Mouse (Mus musculus): ENCODE data around the gene Med31. TPM values are rescaled to one million over a fixed set of nuclear protein-coding genes. Genes with fewer than 3 reads are reported as not detected.

Gene Med31
- 8.6 TPM for polyA plus RNA-seq (2014; fragmentation: Illumina TruSeq; extraction: RNeasy Lipid Tissue Mini Kit (QIAGEN cat#74804); ENCODE audit: low read depth, low replicate concordance)

DNA sequence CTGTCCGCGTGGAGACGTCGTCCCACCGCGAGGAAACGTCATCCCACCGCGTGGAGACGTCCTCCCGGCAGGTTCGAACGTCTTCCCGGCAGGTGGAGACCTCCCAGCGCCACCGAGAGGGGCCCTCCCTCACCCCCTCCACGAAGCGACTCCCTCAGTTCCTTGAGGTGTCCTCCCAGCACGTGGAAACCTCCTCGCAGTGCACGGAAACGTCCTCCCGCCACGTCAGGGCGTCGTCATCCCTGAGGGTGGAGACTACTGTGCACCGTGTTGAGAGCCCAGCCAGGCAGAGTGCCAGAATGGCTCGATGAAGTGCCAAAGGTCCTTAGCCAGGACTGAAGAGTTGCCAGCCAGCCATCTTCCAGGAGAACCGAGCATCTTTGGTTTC lies at the start of gene Med31:
Med31 (minus strand) TSS at position 183 of the 388 bp plus-strand sequence.

DNA sequence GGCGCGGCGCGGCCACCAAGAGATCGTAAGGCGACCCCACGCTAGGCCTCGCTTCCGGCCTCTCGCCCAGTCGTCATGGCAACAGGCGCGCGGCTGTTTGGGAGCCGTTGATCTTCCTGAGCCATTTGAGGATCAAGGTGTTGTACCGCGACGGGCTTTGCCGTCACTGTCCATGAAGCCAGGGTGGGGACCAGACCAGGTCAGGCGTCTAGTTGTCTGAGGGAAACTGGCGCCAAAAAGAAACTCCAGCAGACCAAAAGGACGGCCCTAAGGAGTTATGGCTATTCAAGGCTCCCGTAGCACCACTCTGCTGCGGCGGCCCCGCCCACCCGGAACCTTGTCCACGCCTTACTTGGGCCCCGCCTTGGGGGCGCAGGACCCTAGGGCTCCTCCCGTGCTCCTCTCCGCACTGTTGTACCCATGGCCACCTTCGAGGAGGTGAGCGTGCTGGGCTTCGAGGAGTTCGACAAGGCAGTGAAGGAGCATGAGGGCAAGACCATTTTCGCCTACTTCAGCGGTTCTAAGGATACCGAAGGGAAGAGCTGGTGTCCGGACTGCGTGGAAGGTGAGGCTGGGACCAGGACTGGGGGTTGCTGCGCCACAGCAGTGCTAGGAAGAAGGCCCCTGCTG lies 8.1 kb downstream of the Med31 start, which contains the start of the genes 4933427D14Rik and Txndc17:
4933427D14Rik (minus strand) TSS at position 256 of the 630 bp plus-strand sequence.
Txndc17 (plus strand) TSS at position 344 of the 630 bp plus-strand sequence.

DNA sequence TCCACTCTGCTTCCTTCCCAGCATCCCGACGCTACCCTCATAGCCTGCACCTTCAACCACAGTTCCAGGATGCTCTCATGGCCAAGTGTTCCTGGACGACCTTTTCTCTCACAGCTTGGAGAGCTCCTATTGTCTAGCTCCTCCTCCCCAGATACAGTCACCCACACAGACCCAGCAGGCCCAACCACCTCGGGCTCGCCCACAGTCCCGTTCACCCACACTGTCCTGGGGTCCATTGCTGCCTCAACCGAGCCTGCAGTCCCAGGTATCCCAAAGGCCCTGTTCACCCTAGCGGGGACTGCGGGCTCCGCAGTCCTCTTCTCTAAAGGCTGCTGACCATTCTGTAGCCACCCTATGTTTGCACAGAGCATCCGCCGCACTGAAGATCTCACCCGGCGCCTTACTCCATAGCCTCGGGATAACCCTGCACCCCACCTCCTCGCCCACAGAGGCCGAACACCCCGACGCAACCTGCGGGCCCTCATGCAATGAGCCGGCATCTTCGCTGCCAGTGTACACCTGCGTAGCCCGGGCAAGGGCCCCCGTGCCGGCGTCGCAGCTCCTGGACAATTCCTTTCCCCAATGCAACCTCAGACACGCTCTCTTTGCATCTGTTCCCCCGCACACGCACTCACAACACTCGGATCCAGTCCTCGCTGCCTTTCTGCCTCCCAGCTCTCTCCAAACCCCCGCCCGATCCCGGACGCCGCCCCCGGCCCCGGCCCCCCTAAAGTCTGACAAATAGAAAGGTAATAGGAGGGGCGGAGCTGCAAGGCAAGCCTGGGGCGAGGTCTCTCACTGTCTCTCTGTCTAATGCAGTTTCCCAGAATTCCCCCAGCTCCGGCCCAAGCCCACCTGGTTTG lies 8.8 kb downstream of the Med31 start, which contains the start of gene Gm43951:
Gm43951 (minus strand) TSS at position 500 of the 863 bp plus-strand sequence.

Other genes with a start within 250 kb of the Med31 start
- not detected for gene Aipl1, start 178.1 kb downstream of the Med31 start, polyA plus RNA-seq (2014; fragmentation: Illumina TruSeq; extraction: RNeasy Lipid Tissue Mini Kit (QIAGEN cat#74804); ENCODE audit: low read depth, low replicate concordance)
- gene Pimreg, start 173.6 kb downstream of the Med31 start, polyA plus RNA-seq (2014; fragmentation: Illumina TruSeq; extraction: RNeasy Lipid Tissue Mini Kit (QIAGEN cat#74804); ENCODE audit: low read depth, low replicate concordance): not detected
- 0.65 TPM for gene Pitpnm3, start 79.8 kb downstream of the Med31 start, polyA plus RNA-seq (2014; fragmentation: Illumina TruSeq; extraction: RNeasy Lipid Tissue Mini Kit (QIAGEN cat#74804); ENCODE audit: low read depth, low replicate concordance)
- gene Gm43951, start 8.8 kb downstream of the Med31 start, polyA plus RNA-seq (2014; fragmentation: Illumina TruSeq; extraction: RNeasy Lipid Tissue Mini Kit (QIAGEN cat#74804); ENCODE audit: low read depth, low replicate concordance): not detected
- gene 4933427D14Rik, start 8.1 kb downstream of the Med31 start, polyA plus RNA-seq (2014; fragmentation: Illumina TruSeq; extraction: RNeasy Lipid Tissue Mini Kit (QIAGEN cat#74804); ENCODE audit: low read depth, low replicate concordance): 8.8 TPM
- 243 TPM for gene Txndc17, start 8.0 kb downstream of the Med31 start, polyA plus RNA-seq (2014; fragmentation: Illumina TruSeq; extraction: RNeasy Lipid Tissue Mini Kit (QIAGEN cat#74804); ENCODE audit: low read depth, low replicate concordance)
- gene Slc13a5, start 51.6 kb upstream of the Med31 start, polyA plus RNA-seq (2014; fragmentation: Illumina TruSeq; extraction: RNeasy Lipid Tissue Mini Kit (QIAGEN cat#74804); ENCODE audit: low read depth, low replicate concordance): not detected
- 16.3 TPM for gene Xaf1, start 86.0 kb upstream of the Med31 start, polyA plus RNA-seq (2014; fragmentation: Illumina TruSeq; extraction: RNeasy Lipid Tissue Mini Kit (QIAGEN cat#74804); ENCODE audit: low read depth, low replicate concordance)
- not detected for gene Fbxo39, start 98.9 kb upstream of the Med31 start, polyA plus RNA-seq (2014; fragmentation: Illumina TruSeq; extraction: RNeasy Lipid Tissue Mini Kit (QIAGEN cat#74804); ENCODE audit: low read depth, low replicate concordance)
- not detected for gene Tekt1, start 146.8 kb upstream of the Med31 start, polyA plus RNA-seq (2014; fragmentation: Illumina TruSeq; extraction: RNeasy Lipid Tissue Mini Kit (QIAGEN cat#74804); ENCODE audit: low read depth, low replicate concordance)
- gene Smtnl2, start 196.1 kb upstream of the Med31 start, polyA plus RNA-seq (2014; fragmentation: Illumina TruSeq; extraction: RNeasy Lipid Tissue Mini Kit (QIAGEN cat#74804); ENCODE audit: low read depth, low replicate concordance): 11.0 TPM
- 0.93 TPM for gene Ggt6, start 219.9 kb upstream of the Med31 start, polyA plus RNA-seq (2014; fragmentation: Illumina TruSeq; extraction: RNeasy Lipid Tissue Mini Kit (QIAGEN cat#74804); ENCODE audit: low read depth, low replicate concordance)
- 19.9 TPM for gene Mybbp1a, start 225.8 kb upstream of the Med31 start, polyA plus RNA-seq (2014; fragmentation: Illumina TruSeq; extraction: RNeasy Lipid Tissue Mini Kit (QIAGEN cat#74804); ENCODE audit: low read depth, low replicate concordance)